Mouse (Mus musculus) cerebellum, adult 11-12 months (tissue): ENCODE results near the gene Wfdc9.
"Not testable (repeated sequence)": the region's sequence is repeated elsewhere in the genome, so short reads cannot be mapped to it uniquely, and the experiment has no call there.

Experiments used
- DNase-seq: peaks from one replicate; pipeline ENCODE4 v3.0.0; 2022

Gene Wfdc9

DNA sequence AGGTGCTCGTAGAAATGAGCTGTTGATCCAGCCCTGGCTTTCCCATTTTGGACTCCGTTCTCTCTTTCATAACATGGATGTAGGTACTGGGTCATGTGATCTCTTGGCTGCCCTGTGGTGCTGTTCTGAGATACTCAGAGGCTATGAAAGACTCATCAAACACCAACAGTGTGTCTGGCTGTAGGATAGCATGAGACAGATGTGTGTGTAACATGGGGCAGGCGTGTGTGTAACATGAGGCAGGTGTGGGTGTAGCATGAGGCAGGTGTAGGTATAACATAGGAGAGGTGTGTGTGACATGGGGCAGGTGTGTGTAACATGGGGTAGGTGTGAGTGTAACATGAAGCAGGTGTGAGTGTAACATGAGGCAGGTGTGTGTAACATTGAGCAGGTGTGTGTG, 41.0 kb downstream of the Wfdc9 start:
- no peak for DNase-seq

DNA sequence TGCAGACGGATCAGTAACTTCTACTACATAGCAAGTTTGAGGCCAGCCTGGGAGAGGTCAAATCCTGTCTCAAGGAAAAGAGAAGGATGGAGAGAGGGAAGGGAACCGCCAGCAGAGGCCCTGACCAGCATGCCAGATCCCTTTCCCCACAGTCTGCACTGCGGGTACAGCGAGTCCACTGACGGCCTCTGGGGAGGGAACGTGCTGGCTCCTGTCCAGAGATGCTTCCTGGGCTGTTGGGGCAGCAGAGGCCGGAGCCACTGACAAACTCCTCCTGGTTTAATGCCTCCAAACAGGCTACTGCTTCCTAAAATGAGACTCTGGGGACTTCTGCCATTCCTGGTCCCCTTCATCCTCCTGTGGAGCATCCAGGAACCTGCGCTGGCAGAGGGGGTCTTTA, 42.9 kb downstream of the Wfdc9 start, which contains the start of the genes Wfdc6b and Wfdc8:
Gene Wfdc6b (plus strand): TSS at position 52 of the 400 bp plus-strand sequence.
Gene Wfdc8 (minus strand): TSS at position 156 of the 400 bp plus-strand sequence.
- DNase-seq: not testable (repeated sequence)

DNA sequence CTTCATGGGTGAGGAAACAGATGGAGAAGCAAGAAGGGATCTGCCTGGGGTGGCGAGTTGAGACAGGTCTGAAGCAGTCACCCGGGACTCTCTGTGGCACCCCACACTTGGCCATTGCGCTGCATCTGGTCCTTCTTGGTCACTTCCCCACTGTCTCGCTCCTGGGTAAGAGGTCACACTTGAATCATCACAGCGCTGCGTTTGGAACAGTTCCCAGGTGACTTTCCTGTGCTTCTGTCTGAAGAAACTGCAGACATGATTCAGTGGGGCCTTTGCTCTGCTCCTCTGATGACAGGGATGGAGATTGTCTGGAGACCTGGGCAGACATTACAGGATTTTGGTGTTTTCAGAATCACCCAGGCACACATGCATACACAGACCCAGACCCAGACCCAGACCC, 47.6 kb downstream of the Wfdc9 start:
- no peak for DNase-seq

DNA sequence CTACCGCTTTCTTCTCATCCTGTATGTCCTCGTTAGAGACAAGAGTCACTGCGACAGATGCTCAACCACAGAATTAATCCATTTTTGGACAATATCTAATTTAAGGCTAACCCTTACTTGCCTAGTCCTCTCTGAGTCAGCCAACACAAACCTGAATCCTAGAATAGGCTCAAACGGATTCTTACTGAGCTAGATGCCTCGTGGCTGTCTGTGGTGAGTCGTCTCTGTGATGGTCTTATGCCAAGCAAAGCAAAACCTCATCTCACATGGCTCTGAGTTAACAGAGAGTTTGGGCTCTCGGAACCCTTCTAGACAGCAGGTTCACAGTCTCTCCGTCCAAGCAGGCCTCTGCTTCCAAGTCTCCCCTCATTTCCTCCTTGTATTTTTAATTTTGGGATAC, 52.0 kb downstream of the Wfdc9 start:
- DNase-seq: no peak

DNA sequence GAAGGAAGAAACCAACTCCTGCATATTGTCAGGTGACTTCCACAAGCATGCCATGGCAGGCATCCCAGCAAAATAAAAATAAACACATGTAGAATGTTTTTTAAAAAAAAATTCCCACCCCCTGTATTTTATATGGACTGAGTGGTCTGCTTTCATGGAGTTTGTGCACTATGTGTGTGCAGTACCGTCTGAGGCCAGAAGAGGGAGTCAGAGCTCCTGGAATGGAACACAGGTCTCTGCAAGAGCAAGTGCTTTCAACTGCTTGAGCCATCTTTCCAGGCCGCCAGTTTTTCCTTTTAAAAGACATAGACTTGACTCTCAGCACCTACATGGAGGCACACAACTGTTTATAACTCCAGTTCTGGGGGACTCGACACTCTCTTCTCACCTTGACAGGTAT, 52.9 kb downstream of the Wfdc9 start:
- DNase-seq: no peak

DNA sequence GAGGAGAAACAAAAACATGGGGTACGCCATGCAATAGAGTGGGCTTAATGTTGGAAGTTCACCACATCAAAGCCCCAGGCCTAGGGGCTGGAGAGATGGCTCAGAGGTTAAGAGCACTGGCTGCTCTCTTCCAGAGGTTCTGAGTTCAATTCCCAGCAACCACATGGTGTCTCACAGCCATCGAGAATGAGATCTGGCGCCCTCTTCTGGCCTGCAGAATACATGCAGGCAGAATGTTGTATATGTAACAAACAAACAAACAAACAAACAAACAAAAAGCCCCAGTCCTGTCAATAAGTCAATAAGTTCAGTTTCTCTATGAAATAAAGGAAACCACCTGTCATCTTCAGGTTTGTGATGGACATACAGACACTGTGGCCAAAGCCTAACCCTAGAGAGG, 56.2 kb downstream of the Wfdc9 start:
- DNase-seq: no peak
